Mouse (Mus musculus) kidney, postnatal 25 days (tissue): ENCODE results near the gene Slc25a40.
A peak's percentile ranks its signal among the peaks of the same experiment; 100 is the strongest.

Source experiments
- DNase-seq, 2 experiments: peaks; one replicate each; pipeline ENCODE4 v3.0.0; 2021; ENCODE audit warnings: mixed read lengths in 2 of 2

The Slc25a40 gene

GRCm38 (mm10) chr5:8422157-8422931 lies at the start of gene Slc25a40, which contains the start of gene Dbf4:
Gene Slc25a40, plus strand, starts transcription at chr5:8422850.
Gene Dbf4, minus strand, starts transcription at chr5:8422716.
- peak; percentile 89 to 95 for DNase-seq

- no peak for DNase-seq
Observed at GRCm38 (mm10) chr5:8373415-8373814, 49.2 kb upstream of the Slc25a40 start.

- no peak for DNase-seq
Observed at GRCm38 (mm10) chr5:8374297-8374906, 48.2 kb upstream of the Slc25a40 start.

DNA sequence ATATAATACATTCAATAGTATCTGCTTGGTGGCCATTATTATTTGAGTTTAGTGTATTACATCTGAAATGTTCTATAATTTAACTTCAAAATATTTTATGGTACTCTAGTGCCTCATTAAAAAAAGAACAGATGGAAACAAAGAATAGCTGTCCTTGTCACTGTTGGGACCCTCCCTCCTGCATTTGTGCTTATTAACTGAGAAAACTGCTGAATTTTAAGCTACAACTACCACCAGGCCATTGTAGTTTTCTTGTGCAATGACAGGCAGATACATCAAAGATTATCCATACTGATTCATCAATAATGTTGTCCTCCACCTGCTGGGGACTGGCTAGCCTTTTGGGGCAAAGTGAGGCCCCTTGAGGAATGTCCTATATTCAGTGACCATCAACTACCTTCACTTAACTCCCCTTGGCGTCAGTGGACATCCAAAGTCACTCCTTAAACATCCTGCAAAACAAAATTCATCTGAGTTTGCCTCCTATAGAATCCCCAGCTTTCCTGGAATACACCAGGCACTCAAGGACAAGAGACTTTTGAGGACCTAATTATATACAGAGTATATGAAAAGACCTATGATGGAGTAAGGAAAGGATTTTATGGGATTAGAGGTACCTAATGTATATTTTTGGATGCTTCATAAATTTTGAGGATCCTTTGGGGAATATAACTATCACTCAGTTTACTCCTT lies 28.6 kb upstream of the Slc25a40 start:
- no peak for DNase-seq

DNA sequence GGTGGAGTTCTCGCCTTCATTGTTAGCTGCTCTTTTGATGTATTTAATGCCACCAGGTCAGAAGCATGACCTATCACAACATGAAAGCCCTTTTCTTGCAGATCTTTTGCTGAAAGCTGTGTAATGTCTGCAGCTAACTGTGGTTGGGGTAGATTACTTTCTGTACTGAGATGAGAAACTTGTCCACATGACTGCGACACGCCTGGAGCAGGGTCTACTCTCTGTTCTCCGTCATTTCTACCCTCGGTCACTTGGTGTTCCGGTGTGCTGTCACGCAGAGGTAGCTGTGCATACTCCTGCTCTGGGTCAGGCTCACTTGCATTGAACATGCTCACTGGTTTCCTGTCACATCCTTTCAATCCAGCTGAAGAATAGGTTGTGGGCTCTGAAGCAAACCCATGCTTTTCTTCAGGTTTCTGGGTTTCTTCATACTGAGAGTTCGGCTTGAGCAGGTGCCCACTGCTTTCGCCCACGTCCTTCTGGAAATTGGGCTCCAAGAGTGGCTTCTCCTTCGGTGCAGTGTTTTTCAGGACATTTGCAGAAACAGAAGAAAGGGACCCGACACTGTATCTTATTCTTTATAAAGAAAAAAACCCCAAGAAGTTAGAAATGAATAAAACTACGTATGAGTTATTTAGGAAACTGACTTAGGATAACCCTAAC lies 24.9 kb upstream of the Slc25a40 start:
- no peak for DNase-seq

GRCm38 (mm10) chr5:8408746-8409145 lies 13.9 kb upstream of the Slc25a40 start:
- DNase-seq, result no peak

DNA sequence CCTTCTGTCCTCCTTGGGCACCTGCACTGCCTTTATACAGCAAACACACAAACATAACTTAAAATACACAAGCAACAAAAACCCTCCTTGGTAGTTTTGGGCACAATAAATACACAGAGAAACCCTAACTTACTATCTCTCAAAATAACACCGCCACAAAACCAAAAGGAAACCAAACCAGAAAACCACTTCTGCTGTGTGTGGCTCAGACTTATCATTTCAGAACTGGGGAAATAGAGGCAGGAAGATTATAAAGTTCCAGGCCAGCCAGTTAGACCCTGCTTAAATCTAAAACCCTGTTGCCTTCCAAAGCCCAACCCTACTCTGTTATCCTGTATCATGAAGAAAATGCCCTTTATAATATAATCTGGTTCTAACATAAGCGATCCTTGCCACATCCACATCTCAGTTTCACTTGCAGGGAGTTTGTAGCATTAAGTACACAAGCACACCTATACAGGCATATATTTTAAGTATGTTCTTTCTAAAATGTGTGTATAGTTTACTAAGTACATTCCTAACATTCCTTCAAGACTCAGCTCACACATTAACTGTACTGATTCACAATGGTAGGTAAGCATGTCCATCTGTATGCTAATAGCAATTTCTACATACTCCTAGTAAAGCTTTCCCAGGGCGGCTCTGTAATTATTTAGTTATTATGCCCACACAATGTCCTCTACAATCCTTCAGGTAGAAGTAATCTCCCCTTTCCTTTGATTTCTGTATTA lies 5.8 kb upstream of the Slc25a40 start:
- DNase-seq, result no peak

GRCm38 (mm10) chr5:8417443-8417842 lies 5.2 kb upstream of the Slc25a40 start:
- no peak for DNase-seq

DNA sequence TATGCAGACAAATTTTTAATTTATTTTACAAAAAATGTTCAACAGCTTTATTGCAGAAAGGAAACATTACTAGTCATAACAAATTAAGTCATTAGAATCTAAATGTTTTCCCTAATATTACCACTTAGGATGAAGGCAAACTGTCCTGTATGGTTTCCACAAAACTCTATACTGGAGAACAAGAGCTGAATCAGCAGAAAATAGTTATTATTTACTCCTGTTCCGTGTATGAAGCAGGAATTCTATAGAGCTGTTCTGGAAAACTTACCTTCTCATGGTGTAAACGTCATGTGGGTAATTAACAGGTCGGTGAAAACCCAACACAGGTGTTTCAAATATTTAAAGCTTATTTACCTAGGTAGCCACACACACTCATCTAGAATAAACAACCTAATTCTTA lies 1.2 kb upstream of the Slc25a40 start:
- DNase-seq, result no peak

GRCm38 (mm10) chr5:8422932-8423928 lies 580 bp downstream of the Slc25a40 start:
- no peak for DNase-seq

GRCm38 (mm10) chr5:8424116-8424515 lies 1.5 kb downstream of the Slc25a40 start:
- no peak for DNase-seq

DNA sequence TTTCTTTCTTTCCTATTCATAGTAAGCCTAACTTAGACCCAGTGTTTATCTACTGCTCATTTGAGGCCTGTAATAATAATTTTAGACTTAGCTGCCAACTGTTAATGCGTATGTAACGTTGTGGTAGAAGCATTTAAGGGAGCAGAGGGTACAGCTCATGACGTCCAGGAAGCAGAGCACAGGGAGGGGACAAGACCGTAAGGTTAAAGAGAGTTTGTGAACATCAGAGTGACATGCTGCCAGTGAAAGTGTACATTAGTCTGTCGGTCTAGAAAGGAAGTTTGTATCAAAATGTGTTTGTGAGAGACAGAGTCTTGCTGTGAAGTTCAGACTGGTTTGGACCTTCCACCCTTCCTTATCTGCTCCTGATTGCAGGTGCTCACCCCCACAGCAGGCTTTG lies 3.2 kb downstream of the Slc25a40 start:
- no peak for DNase-seq

- no peak for DNase-seq
Observed at GRCm38 (mm10) chr5:8437481-8438156, 15.0 kb downstream of the Slc25a40 start.

GRCm38 (mm10) chr5:8439095-8439494 lies 16.4 kb downstream of the Slc25a40 start:
- DNase-seq, result no peak

GRCm38 (mm10) chr5:8455565-8455964 lies 32.9 kb downstream of the Slc25a40 start:
- DNase-seq, result no peak

GRCm38 (mm10) chr5:8456561-8456960 lies 33.9 kb downstream of the Slc25a40 start:
- DNase-seq, result no peak

GRCm38 (mm10) chr5:8487989-8488700 lies 65.5 kb downstream of the Slc25a40 start:
- no peak for DNase-seq

DNA sequence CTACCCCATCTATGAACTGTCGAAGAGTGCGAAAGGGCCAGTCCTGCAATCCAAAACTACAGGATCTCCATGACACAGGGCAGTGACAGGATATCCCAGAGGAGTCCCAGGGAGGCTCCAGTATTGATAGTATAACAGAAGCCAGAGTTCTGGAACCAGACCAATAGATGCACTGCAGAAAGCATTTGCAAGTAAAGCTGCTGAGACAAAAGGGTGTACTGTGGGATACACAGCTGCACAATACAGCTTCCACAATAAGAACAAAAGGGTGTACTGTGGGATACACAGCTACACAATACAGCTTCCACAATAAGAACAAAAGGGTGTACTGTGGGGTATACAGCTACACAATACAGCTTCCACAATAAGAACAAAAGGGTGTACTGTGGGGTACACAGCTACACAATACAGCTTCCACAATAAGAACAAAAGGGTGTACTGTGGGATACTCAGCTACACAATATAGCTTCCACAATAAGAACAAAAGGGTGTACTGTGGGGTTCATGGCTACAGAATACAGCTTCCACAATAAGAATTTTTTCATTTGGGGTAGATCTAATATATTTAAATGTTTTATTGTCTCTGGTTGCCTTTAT lies 66.1 kb downstream of the Slc25a40 start:
- no peak for DNase-seq

- DNase-seq, result no peak
Observed at GRCm38 (mm10) chr5:8489471-8490110, 66.9 kb downstream of the Slc25a40 start.
